Mouse (Mus musculus) midbrain, postnatal 0 days (tissue): ENCODE results near the gene Aldh1a3. TPM values are rescaled to one million over a fixed set of nuclear protein-coding genes. Genes with fewer than 3 reads are reported as not detected.

ENCODE experiments used
- ATAC-seq: fragments of 200-750 bp; cut with Nextera tagmentation; 2 replicates; pipeline ENCODE4 v1.8.0; 2017; ENCODE audit warnings: moderate number of reproducible peaks, mild to moderate bottlenecking, moderate TSS enrichment, moderate library complexity; ENCODE audit not compliant: low FRiP score
- DNase-seq: peaks from one replicate; pipeline ENCODE4 v3.0.0-alpha.2; 2015; ENCODE audit warnings: low spot score
- H3K27ac ChIP-seq: fragments of 300-500 bp; sonication (generic); 2 replicates; pipeline ENCODE4 v1.5.1; 2014; ENCODE audit warnings: low read depth, mild to moderate bottlenecking, low read length, mixed read lengths
- H3K27me3 ChIP-seq: fragments of 300-500 bp; sonication (generic); 2 replicates; pipeline ENCODE4 v1.6.1; 2014; ENCODE audit warnings: low read length, control low read depth, mixed read lengths; ENCODE audit not compliant: insufficient read depth
- H3K36me3 ChIP-seq: fragments of 300-500 bp; sonication (generic); 2 replicates; pipeline ENCODE4 v1.6.1; 2014; ENCODE audit warnings: low read length, control low read depth, mixed read lengths; ENCODE audit not compliant: insufficient read depth
- H3K4me1 ChIP-seq: fragments of 300-500 bp; sonication (generic); 2 replicates; pipeline ENCODE4 v1.6.1; 2014; ENCODE audit warnings: mild to moderate bottlenecking, control low read depth, antibody characterized with exemption, low read length, mixed read lengths; ENCODE audit not compliant: insufficient read depth
- H3K4me2 ChIP-seq: fragments of 300-500 bp; sonication (generic); 2 replicates; pipeline ENCODE4 v1.6.1; 2014; ENCODE audit warnings: low read depth, mild to moderate bottlenecking, low read length, mixed read lengths; ENCODE audit not compliant: poor library complexity, severe bottlenecking
- H3K4me3 ChIP-seq: fragments of 300-500 bp; sonication (generic); 2 replicates; pipeline ENCODE4 v1.5.1; 2014; ENCODE audit warnings: low read depth, mild to moderate bottlenecking, low read length, moderate library complexity
- H3K9ac ChIP-seq: fragments of 300-500 bp; sonication (generic); replicated peaks from 2 replicates; pipeline ENCODE4 v1.6.1; 2014; ENCODE audit warnings: mild to moderate bottlenecking, low read length, moderate library complexity, mixed read lengths; ENCODE audit not compliant: poor library complexity, severe bottlenecking
- H3K9me3 ChIP-seq: fragments of 300-500 bp; sonication (generic); 2 replicates; pipeline ENCODE4 v1.6.1; 2016; ENCODE audit warnings: low read length, control low read depth
- CTCF ChIP-seq: IDR thresholded peaks from 2 replicates; pipeline ENCODE4 v1.5.1; 2016; ENCODE audit warnings: antibody characterized with exemption, mild to moderate bottlenecking
- WGBS: fragments of 180-500 bp; shearing (Covaris S2); extraction: QIAGEN DNeasy Blood & Tissue Kit; methylation state at CpG from one replicate; pipeline ENCODE4 v1.1.7; 2014; 5-methylcytosine and 5-hydroxymethylcytosine counted together
- polyA plus RNA-seq: library from polyadenylated mRNA; unstranded; fragments of >200 nt; fragmentation: Nextera tagmentation; extraction: Ambion mirVana; gene quantifications from 2 replicates; pipeline ENCODE4 v1.2.1, GENCODE M21; 2015
- total RNA-seq: library from RNA; depleted of rRNA; stranded (reverse); fragments of >200 nt; gene quantifications from 2 replicates; pipeline ENCODE4 v1.2.3, GENCODE M21; 2014

Gene Aldh1a3
- total and polyA plus RNA-seq, 2 experiments from 2014 or later, result 1.1 to 1.5 TPM

DNA sequence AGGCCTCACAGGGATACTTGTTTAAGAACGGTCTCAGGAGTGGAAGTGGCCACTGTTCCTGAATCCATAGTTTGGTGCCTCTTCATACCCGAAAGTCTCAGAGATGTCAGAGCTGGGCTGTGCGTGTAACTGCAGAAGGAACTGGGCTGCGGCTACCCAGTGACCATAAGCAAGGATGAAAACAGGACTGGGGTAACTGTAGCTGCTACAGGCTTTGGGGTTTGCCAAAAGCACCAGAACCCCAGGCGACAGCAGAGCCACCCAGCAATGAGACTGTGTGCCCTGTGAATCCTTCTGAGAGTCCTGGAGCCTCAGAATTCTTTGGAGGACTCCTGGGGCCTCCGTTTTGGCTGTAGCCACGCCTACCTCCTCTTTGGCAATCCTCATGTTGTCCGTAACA lies 25.7 kb downstream of the Aldh1a3 start:
- ATAC-seq, result no peak
- H3K4me2 ChIP-seq, result no peak overlapping the region

DNA sequence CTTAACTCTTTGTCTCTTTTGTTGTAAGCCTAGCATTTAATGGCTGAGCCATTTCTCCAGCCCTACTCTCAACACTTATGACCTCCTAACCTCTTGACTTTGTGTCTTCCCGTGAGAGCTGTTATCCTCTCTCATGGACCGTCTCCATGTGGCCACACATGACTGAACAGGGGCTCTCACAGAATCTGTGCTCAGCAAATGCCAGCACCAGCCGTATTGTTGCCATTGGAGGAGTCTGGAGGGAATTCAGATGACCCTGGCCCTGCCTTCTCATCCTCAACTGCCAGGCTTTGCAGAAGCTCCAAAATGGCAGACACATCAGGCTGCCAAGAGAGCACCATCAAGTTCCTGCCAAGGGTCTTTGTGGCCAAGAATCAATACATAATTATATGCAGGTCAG lies 30.0 kb downstream of the Aldh1a3 start:
- Histone ChIP-seq H3K9ac (no peak overlapping the region), H3K27ac (no peak overlapping the region), H3K4me1 (no peaks in the 10 kb centered on the region), H3K4me2 (no peak overlapping the region), H3K9me3 (no peaks in the 10 kb centered on the region), H3K27me3 (no peaks in the 10 kb centered on the region), H3K36me3 (no peaks in the 10 kb centered on the region), H3K4me3 (no peak overlapping the region)
- no peak for TF ChIP-seq CTCF
- no peak for ATAC-seq
- 34% methylated on average over 3 of the region's 3 CpGs for WGBS
- no peak for DNase-seq

More for the DNA sequence above, 25.7 kb downstream of the Aldh1a3 start:
- Histone ChIP-seq H3K4me1 (no peaks in the 10 kb centered on the region), H3K9me3 (no peaks in the 10 kb centered on the region), H3K4me3 (no peak overlapping the region), H3K27ac (no peak overlapping the region), H3K36me3 (no peaks in the 10 kb centered on the region), H3K27me3 (no peaks in the 10 kb centered on the region), H3K9ac (no peak overlapping the region)
- no peak for TF ChIP-seq CTCF
- no peak for DNase-seq
- WGBS, result 49% methylated on average over 8 of the region's 8 CpGs

DNA sequence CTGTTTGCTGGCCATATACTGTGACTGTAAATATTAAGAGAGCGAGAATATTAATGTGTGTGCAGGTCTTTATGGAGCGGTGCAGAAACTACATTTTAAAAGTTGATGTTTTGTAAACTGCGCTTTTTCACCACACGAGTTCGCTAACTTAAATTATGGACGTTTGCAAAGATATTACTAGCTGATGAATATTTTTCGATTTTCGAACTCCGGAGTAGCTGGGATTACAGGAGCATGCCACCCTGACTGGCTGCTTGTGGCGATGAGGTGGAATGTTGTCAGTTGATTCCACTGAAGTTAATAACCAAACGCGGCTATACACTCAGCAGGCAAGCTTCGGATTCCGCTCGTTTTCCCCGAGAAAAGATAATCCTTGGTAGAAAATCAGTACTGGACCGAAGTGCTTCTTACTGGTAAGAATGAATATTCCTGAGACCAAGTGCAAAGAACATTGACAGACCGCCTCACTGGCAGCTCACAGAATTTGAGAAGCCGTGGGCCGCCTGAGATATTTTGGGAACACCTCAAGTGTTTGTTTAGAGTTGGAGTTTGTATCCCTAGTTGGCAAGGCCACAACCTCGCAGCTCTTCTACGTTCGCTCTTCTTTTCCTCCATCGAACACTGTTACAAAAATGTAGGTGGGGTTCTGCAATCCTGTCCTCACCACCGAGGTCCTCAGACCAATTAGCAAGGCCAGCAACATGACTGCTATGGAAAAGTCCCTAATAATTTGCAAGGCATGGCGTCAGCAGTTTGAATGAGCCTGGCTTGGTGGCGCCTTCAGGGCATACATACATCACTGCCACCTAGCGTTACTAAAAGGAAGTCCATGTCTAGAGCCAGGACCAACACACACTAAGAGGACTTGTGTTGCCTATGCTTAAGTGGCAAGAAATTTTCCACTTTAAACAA lies 38.4 kb downstream of the Aldh1a3 start:
- Histone ChIP-seq H3K27ac (no peak overlapping the region), H3K9ac (peak overlapping the region; percentile 61; the same call in 1 of the 2 replicates), H3K9me3 (no peaks in the 10 kb centered on the region), H3K36me3 (no peaks in the 10 kb centered on the region), H3K4me1 (peaks cover 6% of the 10 kb centered on the region; the same call in 1 of the 2 replicates), H3K4me2 (peak overlapping the region; percentile 99), H3K27me3 (peaks cover 8% of the 10 kb centered on the region; the same call in 1 of the 2 replicates), H3K4me3 (peak overlapping the region; percentile 52)
- ATAC-seq (no peak), DNase-seq (peak; percentile 90)
- peak; percentile 94 for TF ChIP-seq CTCF
- WGBS, result 9% methylated on average over 28 of the region's 28 CpGs

DNA sequence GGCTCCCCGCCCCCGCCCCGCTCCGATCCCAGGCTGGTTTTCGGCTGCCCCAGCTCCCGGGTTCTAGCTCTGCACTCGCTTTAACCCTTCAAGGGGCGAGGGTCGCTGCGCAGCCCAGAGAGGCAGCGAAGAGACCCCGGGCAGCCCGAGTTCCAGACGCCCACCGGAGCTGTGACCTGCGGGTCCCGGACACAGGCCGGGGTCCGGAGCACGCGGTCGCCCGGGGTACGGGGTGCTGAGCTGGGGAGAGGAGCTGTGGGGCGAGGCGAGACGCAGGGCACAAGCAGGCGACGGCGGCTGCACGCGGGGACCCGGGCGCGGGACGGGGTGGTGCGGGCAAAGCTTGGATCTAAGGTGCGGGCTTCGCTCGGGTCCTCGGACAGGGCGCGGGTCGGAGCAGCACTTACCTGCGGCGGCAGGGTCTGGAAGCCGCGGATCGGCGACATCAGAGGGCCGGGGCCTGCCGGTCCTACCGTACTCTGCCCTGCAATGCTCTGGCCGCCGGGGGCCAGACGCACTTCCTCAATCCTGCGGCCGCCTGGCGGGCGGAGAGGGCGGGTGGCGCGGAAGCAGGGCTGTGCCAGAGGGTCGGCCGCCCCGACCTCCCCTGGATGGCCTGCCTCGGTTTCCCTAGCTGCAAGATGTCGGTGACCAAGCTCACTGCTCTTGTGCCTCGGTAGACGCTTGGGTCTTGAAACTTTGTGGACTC lies 39.4 kb downstream of the Aldh1a3 start, which contains the start of gene Lrrk1:
Gene Lrrk1 (minus strand): TSS at position 538 of the 709 bp plus-strand sequence.
- ATAC-seq, result peak; percentile 54
- Histone ChIP-seq H3K9ac (peak within 1 kb of the TSS; percentile 61), H3K27ac (no peak within 1 kb of the TSS), H3K4me2 (peak within 1 kb of the TSS; percentile 99), H3K36me3 (no peaks in the 10 kb centered on the region), H3K4me1 (peaks cover 6% of the 10 kb centered on the region; the same call in 1 of the 2 replicates), H3K27me3 (peaks cover 8% of the 10 kb centered on the region; the same call in 1 of the 2 replicates), H3K9me3 (no peaks in the 10 kb centered on the region), H3K4me3 (peak within 1 kb of the TSS; percentile 52)
- DNase-seq, result no peak
- peak; percentile 38 for TF ChIP-seq CTCF
- under 1% methylated on average over 64 of the region's 70 CpGs for whole genome bisulfite sequencing

DNA sequence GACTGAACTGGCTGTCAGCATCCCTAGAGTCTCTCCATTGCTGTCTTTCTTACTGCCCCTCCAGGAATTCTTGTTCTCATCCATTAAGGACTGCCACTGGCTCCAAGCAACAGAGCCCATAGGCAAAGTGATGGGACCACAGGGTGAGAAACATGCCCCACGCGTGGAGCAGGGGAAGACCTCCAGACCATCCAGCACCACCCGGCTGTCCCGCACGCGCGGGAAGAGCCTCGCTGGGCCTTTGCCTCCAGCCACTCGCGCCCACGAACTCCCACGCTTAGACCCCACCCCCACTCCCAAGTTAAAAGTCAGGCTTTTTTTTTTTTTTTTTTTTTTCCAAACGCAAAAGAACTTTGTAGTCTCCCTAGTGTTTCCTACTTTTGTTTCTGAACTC lies 39.9 kb downstream of the Aldh1a3 start:
- no peak for DNase-seq
- peaks cover 6% of the 10 kb centered on the region; the same call in 1 of the 2 replicates for H3K4me1 ChIP-seq
- 7% methylated on average over 13 of the region's 13 CpGs for WGBS

More for the DNA sequence above, 39.9 kb downstream of the Aldh1a3 start:
- ATAC-seq, result no peak
- no peak for TF ChIP-seq CTCF
- Histone ChIP-seq H3K9ac (peak overlapping the region; percentile 61; the same call in 1 of the 2 replicates), H3K36me3 (no peaks in the 10 kb centered on the region), H3K4me3 (peak overlapping the region; percentile 52), H3K27ac (no peak overlapping the region), H3K27me3 (peaks cover 8% of the 10 kb centered on the region; the same call in 1 of the 2 replicates), H3K9me3 (no peaks in the 10 kb centered on the region), H3K4me2 (peak overlapping the region; percentile 99)
